22 mouse cellular contexts compared by ENCODE assay signal in the genomic region with DNA sequence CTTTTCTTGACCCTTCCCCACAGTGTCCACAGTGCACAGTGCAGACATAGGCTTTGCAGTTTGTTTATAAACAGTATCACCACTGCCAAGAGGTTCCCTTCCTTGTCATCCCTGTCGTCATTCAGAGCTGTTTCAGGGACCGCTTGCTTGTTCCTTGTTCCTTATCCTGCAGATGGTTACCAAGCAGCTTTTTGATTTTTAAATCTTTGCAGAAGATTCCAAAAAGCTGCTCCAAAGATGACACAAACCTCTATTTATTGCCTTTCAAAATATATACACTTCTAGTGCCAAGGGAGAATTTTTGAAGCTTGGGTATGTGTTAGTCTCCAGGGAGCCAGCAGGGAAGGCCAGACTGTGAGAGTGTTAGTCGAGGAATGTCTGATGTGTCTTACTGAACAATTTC.
DNase-seq lines count a peak whose midpoint lies in the region; ATAC-seq and TF ChIP-seq lines count a peak whose summit lies in the region.
"Had no signal": no experiment of that assay in that cellular context is flagged by ENCODE, and none has a peak within 500 bp of the region (broad histone marks: within the 10 kb centered on the region; RNA-seq: fewer than 3 reads in every experiment).

No protein-coding gene starts in this region.

- H3K4me2 ChIP-seq in forebrain, embryonic 14.5 days (ENCODE audit: low read length), result no peak overlapping the region
- H3K4me2 ChIP-seq in forebrain, embryonic 15.5 days (replicated peaks), result no peak overlapping the region
- H3K4me2 ChIP-seq: hindbrain, embryonic 15.5 days; intestine, embryonic 15.5 days; liver, embryonic 13.5 days; neural tube, embryonic 15.5 days had no signal

- no peaks in the 10 kb centered on the region for H3K27me3 ChIP-seq in forebrain, embryonic 14.5 days (replicated peaks; ENCODE audit: control insufficient read depth, insufficient read depth, low read length)
- H3K27me3 ChIP-seq in forebrain, embryonic 15.5 days, result no peaks in the 10 kb centered on the region
- H3K27me3 ChIP-seq: hindbrain, embryonic 15.5 days; intestine, embryonic 15.5 days; liver, embryonic 13.5 days; neural tube, embryonic 15.5 days had no signal

- H3K9ac ChIP-seq in forebrain, embryonic 14.5 days (ENCODE audit: low read length), result no peak overlapping the region
- H3K9ac ChIP-seq in forebrain, embryonic 15.5 days (replicated peaks), result no peak overlapping the region
- H3K9ac ChIP-seq: hindbrain, embryonic 15.5 days; intestine, embryonic 15.5 days; liver, embryonic 13.5 days; neural tube, embryonic 15.5 days had no signal

- H3K27ac ChIP-seq in forebrain, embryonic 14.5 days (ENCODE audit: low read depth, low read length), result no peak overlapping the region
- no peak overlapping the region for H3K27ac ChIP-seq in forebrain, embryonic 15.5 days (replicated peaks)
- H3K27ac ChIP-seq in layer of hippocampus, adult 2 months, result peak overlapping the region; percentile 54
- H3K27ac ChIP-seq: embryonic facial prominence, embryonic 10.5 days; hindbrain, embryonic 15.5 days; intestine, embryonic 15.5 days; liver, embryonic 13.5 days; midbrain, embryonic 10.5 days; neural tube, embryonic 15.5 days; stomach, postnatal 0 days had no signal

- TF ChIP-seq CTCF in layer of hippocampus, adult 2 months (conservative IDR thresholded peaks at IDR 0.05), result peak; percentile 28

- DNase-seq in forebrain, embryonic 14.5 days (ENCODE audit: low spot score), result peak; percentile 15
- DNase-seq in layer of hippocampus, adult 2 months (ENCODE audit: low spot score in 2 of 2), result peak in 1 of 2 experiments; percentile 32
- DNase-seq in layer of hippocampus, adult 9-11 months, result no peak
- DNase-seq in lung, postnatal 10 days, result peak; percentile 39
- no peak for DNase-seq in lung, postnatal 25 days (ENCODE audit: low spot score)
- DNase-seq in telencephalon, adult 2 months (ENCODE audit: low read depth, low spot score), result peak; percentile 42
- no peak for DNase-seq in spleen, adult 12 weeks (ENCODE audit: low spot score)
- DNase-seq: adrenal gland, postnatal 14 days; cerebellum, adult 11 months; cerebellum, adult 9-11 months; gastrocnemius, postnatal 36 days; kidney, adult 9 months; kidney, postnatal 25 days; liver, embryonic 13.5 days; right cerebral cortex, adult 18-20 months had no signal

- no peak overlapping the region for H3K4me3 ChIP-seq in forebrain, embryonic 14.5 days (ENCODE audit: low read depth, low read length)
- H3K4me3 ChIP-seq in forebrain, embryonic 15.5 days, result no peak overlapping the region
- H3K4me3 ChIP-seq in layer of hippocampus, adult 2 months, result no peak overlapping the region
- H3K4me3 ChIP-seq: embryonic facial prominence, embryonic 10.5 days; hindbrain, embryonic 15.5 days; intestine, embryonic 15.5 days; liver, embryonic 13.5 days; midbrain, embryonic 10.5 days; neural tube, embryonic 15.5 days had no signal

- 75% methylated on average over 3 of the region's 3 CpGs for WGBS in forebrain, embryonic 14.5 days
- WGBS in forebrain, embryonic 15.5 days, result 62% methylated on average over 3 of the region's 3 CpGs

- H3K36me3 ChIP-seq in forebrain, embryonic 14.5 days (ENCODE audit: control insufficient read depth, insufficient read depth, low read length), result no peaks in the 10 kb centered on the region
- no peaks in the 10 kb centered on the region for H3K36me3 ChIP-seq in forebrain, embryonic 15.5 days
- H3K36me3 ChIP-seq: embryonic facial prominence, embryonic 10.5 days; hindbrain, embryonic 15.5 days; intestine, embryonic 15.5 days; liver, embryonic 13.5 days; midbrain, embryonic 10.5 days; neural tube, embryonic 15.5 days had no signal

- ATAC-seq in forebrain, embryonic 14.5 days, result no peak
- no peak; the same call in 1 of the 2 replicates for ATAC-seq in forebrain, embryonic 15.5 days (replicated peaks)
- ATAC-seq: intestine, embryonic 15.5 days had no signal

- peaks cover 3% of the 10 kb centered on the region for H3K4me1 ChIP-seq in forebrain, embryonic 14.5 days (ENCODE audit: control insufficient read depth, insufficient read depth, low read length)
- peaks cover 18% of the 10 kb centered on the region for H3K4me1 ChIP-seq in forebrain, embryonic 15.5 days
- H3K4me1 ChIP-seq: embryonic facial prominence, embryonic 10.5 days; hindbrain, embryonic 15.5 days; intestine, embryonic 15.5 days had no signal

- no peaks in the 10 kb centered on the region for H3K9me3 ChIP-seq in forebrain, embryonic 14.5 days (replicated peaks; ENCODE audit: control insufficient read depth, low read length)
- H3K9me3 ChIP-seq in forebrain, embryonic 15.5 days, result no peaks in the 10 kb centered on the region
- H3K9me3 ChIP-seq: embryonic facial prominence, embryonic 10.5 days; hindbrain, embryonic 15.5 days; intestine, embryonic 15.5 days; liver, embryonic 13.5 days; midbrain, embryonic 10.5 days; neural tube, embryonic 15.5 days had no signal

Comparison
In these comparisons a context has a peak if more than half of its experiments do, and no peak if none do; other contexts are left out.
1. DNase-seq: peak in forebrain, embryonic 14.5 days (single experiment), lung, postnatal 10 days (single experiment) and telencephalon, adult 2 months (single experiment); none in layer of hippocampus, adult 9-11 months (single experiment), lung, postnatal 25 days (single experiment) and spleen, adult 12 weeks (single experiment).